Mouse (Mus musculus): ENCODE results near the gene Tacr1.

- no peak for TF ChIP-seq POLR2A (IDR thresholded peaks at IDR 0.05; ENCODE audit: low read depth, low read length)
- no peak for TF ChIP-seq CTCF (conservative IDR thresholded peaks at IDR 0.05; ENCODE audit: insufficient read depth, insufficient read length, low read depth, low read length)
These were observed 26.8 kb downstream of the Tacr1 start for GRCm38 (mm10) chr6:82428890-82429289.

Measured in kidney, adult 2 months (tissue).